Mouse (Mus musculus): ENCODE data around the gene Lsm6.
A peak's percentile ranks its signal among the peaks of the same experiment; 100 is the strongest.
"Not testable (repeated sequence)": the region's sequence is repeated elsewhere in the genome, so short reads cannot be mapped to it uniquely, and the experiment has no call there.

Gene Lsm6

GRCm38 (mm10) chr8:78820673-78821310 is at the start of gene Lsm6:
Gene Lsm6 (minus strand): TSS chr8:78821140.
- peak; percentile 98 to 99 for DNase-seq

GRCm38 (mm10) chr8:78867036-78867435 is 46.1 kb upstream of the Lsm6 start:
- no peak for DNase-seq

GRCm38 (mm10) chr8:78863001-78863400 is 42.1 kb upstream of the Lsm6 start:
- no peak for DNase-seq

GRCm38 (mm10) chr8:78862046-78862445 is 41.1 kb upstream of the Lsm6 start:
- no peak for DNase-seq

- no peak for DNase-seq
Measured at GRCm38 (mm10) chr8:78860789-78861188, 39.8 kb upstream of the Lsm6 start.

GRCm38 (mm10) chr8:78857421-78857820 is 36.5 kb upstream of the Lsm6 start:
- DNase-seq, result no peak

- no peak for DNase-seq
Measured at GRCm38 (mm10) chr8:78852279-78852678, 31.3 kb upstream of the Lsm6 start.

GRCm38 (mm10) chr8:78847240-78847639 is 26.3 kb upstream of the Lsm6 start:
- DNase-seq, result no peak

GRCm38 (mm10) chr8:78844559-78844958 is 23.6 kb upstream of the Lsm6 start:
- no peak for DNase-seq

- DNase-seq, result no peak
Measured at GRCm38 (mm10) chr8:78838656-78839413, 17.9 kb upstream of the Lsm6 start.

GRCm38 (mm10) chr8:78836091-78836490 is 15.2 kb upstream of the Lsm6 start:
- DNase-seq, result no peak

GRCm38 (mm10) chr8:78828414-78828813 is 7.5 kb upstream of the Lsm6 start:
- peak in 1 of 2 experiments; percentile 21 for DNase-seq

- no peak for DNase-seq
Measured at GRCm38 (mm10) chr8:78824515-78824914, 3.6 kb upstream of the Lsm6 start.

GRCm38 (mm10) chr8:78819973-78820372 is 967 bp downstream of the Lsm6 start:
- not testable (repeated sequence) for DNase-seq

GRCm38 (mm10) chr8:78814743-78815142 is 6.2 kb downstream of the Lsm6 start:
- no peak for DNase-seq

- DNase-seq, result peak in 1 of 2 experiments; percentile 8
Measured at GRCm38 (mm10) chr8:78813021-78813420, 7.9 kb downstream of the Lsm6 start.

- DNase-seq, result no peak
Measured at GRCm38 (mm10) chr8:78812446-78812845, 8.5 kb downstream of the Lsm6 start.

- DNase-seq, result no peak
Measured at GRCm38 (mm10) chr8:78811748-78812147, 9.2 kb downstream of the Lsm6 start.

- DNase-seq, result no peak
Measured at GRCm38 (mm10) chr8:78810207-78810675, 10.7 kb downstream of the Lsm6 start.

- no peak for DNase-seq
Measured at GRCm38 (mm10) chr8:78809454-78810206, 11.3 kb downstream of the Lsm6 start.

GRCm38 (mm10) chr8:78808888-78809287 is 12.1 kb downstream of the Lsm6 start:
- no peak for DNase-seq

- no peak for DNase-seq
Measured at GRCm38 (mm10) chr8:78808439-78808838, 12.5 kb downstream of the Lsm6 start.

- DNase-seq, result no peak
Measured at GRCm38 (mm10) chr8:78807283-78807682, 13.7 kb downstream of the Lsm6 start.
